Mouse (Mus musculus) limb, embryonic 11.5 days (tissue): ENCODE results near the gene Clpb. TPM values are rescaled to one million over a fixed set of nuclear protein-coding genes. Genes with fewer than 3 reads are reported as not detected.

Experiments used
- ATAC-seq: fragments of 200-750 bp; cut with Nextera tagmentation; 2 replicates; pipeline ENCODE4 v1.8.0; 2017; ENCODE audit warnings: low read depth; ENCODE audit not compliant: insufficient number of reproducible peaks, low FRiP score, low TSS enrichment
- DNase-seq: peaks from one replicate; pipeline ENCODE4 v3.0.0-alpha.2; 2015; ENCODE audit warnings: low spot score
- H3K27ac ChIP-seq: fragments of 300-500 bp; sonication (generic); replicated peaks from 2 replicates; pipeline ENCODE4 v1.5.1; 2014; ENCODE audit warnings: low read depth, mild to moderate bottlenecking, low read length
- H3K27me3 ChIP-seq: fragments of 300-500 bp; sonication (generic); 2 replicates; pipeline ENCODE4 v1.6.1; 2014; ENCODE audit warnings: mild to moderate bottlenecking, low read length, mixed read lengths; ENCODE audit not compliant: control insufficient read depth, insufficient read depth
- H3K36me3 ChIP-seq: fragments of 300-500 bp; sonication (generic); 2 replicates; pipeline ENCODE4 v1.6.1; 2014; ENCODE audit warnings: mild to moderate bottlenecking, low read length, moderate library complexity, mixed read lengths; ENCODE audit not compliant: control insufficient read depth, insufficient read depth
- H3K4me1 ChIP-seq: fragments of 300-500 bp; sonication (generic); 2 replicates; pipeline ENCODE4 v1.6.1; 2014; ENCODE audit warnings: low read length, mixed read lengths; ENCODE audit not compliant: control insufficient read depth, insufficient read depth
- H3K4me2 ChIP-seq: fragments of 300-500 bp; sonication (generic); 2 replicates; pipeline ENCODE4 v1.6.1; 2014; ENCODE audit warnings: low read depth, mild to moderate bottlenecking, moderate library complexity; ENCODE audit not compliant: severe bottlenecking
- H3K4me3 ChIP-seq: fragments of 300-500 bp; sonication (generic); 2 replicates; pipeline ENCODE4 v1.5.1; 2014; ENCODE audit warnings: low read depth, low read length
- H3K9ac ChIP-seq: fragments of 300-500 bp; sonication (generic); 2 replicates; pipeline ENCODE4 v1.6.1; 2014; ENCODE audit warnings: mild to moderate bottlenecking, low read length
- H3K9me3 ChIP-seq: fragments of 300-500 bp; sonication (generic); 2 replicates; pipeline ENCODE4 v1.6.1; 2016; ENCODE audit warnings: low read length; ENCODE audit not compliant: control insufficient read depth
- whole genome bisulfite sequencing: fragments of 180-500 bp; shearing (Covaris S2); extraction: QIAGEN DNeasy Blood & Tissue Kit; methylation state at CpG from one replicate; pipeline ENCODE4 v1.1.7; 2014; 5-methylcytosine and 5-hydroxymethylcytosine counted together
- polyA plus RNA-seq: library from polyadenylated mRNA; unstranded; fragments of >200 nt; fragmentation: Nextera tagmentation; extraction: Ambion mirVana; gene quantifications from 2 replicates; pipeline ENCODE4 v1.2.1, GENCODE M21; 2014

Clpb gene
- polyA plus RNA-seq, 1 experiment from 2014 or later, result 46.0 TPM

- H3K4me2 ChIP-seq, result no peak overlapping the region
- H3K27ac ChIP-seq, result no peak overlapping the region
- no peak overlapping the region for H3K4me3 ChIP-seq
- no peaks in the 10 kb centered on the region for H3K36me3 ChIP-seq
- H3K4me1 ChIP-seq, result 0 out of 2 replicates have a peak, but pooled peaks cover 2% of the 10 kb centered on the region
- H3K9me3 ChIP-seq, result no peaks in the 10 kb centered on the region
- DNase-seq (no peak), ATAC-seq (no peak)
- whole genome bisulfite sequencing, result 79% methylated on average over 3 of the region's 3 CpGs
- no peaks in the 10 kb centered on the region for H3K27me3 ChIP-seq
- H3K9ac ChIP-seq, result no peak overlapping the region
These were observed 17.5 kb downstream of the Clpb start for GRCm38 (mm10) chr7:101680961-101681360.

GRCm38 (mm10) chr7:101681565-101682071 is 18.2 kb downstream of the Clpb start:
- H3K27ac ChIP-seq, result no peak overlapping the region
- H3K4me2 ChIP-seq, result no peak overlapping the region
- no peaks in the 10 kb centered on the region for H3K27me3 ChIP-seq
- no peak overlapping the region for H3K4me3 ChIP-seq
- H3K4me1 ChIP-seq, result 0 out of 2 replicates have a peak, but pooled peaks cover 2% of the 10 kb centered on the region
- H3K36me3 ChIP-seq, result no peaks in the 10 kb centered on the region
- no peak overlapping the region for H3K9ac ChIP-seq
- ATAC-seq, result no peak
- H3K9me3 ChIP-seq, result no peaks in the 10 kb centered on the region
- no peak for DNase-seq
- 45% methylated on average over 6 of the region's 6 CpGs for WGBS

GRCm38 (mm10) chr7:101682886-101683285 is 19.5 kb downstream of the Clpb start:
- no peak overlapping the region for H3K27ac ChIP-seq
- no peaks in the 10 kb centered on the region for H3K9me3 ChIP-seq
- no peaks in the 10 kb centered on the region for H3K27me3 ChIP-seq
- no peak overlapping the region for H3K4me3 ChIP-seq
- no peak for DNase-seq
- H3K36me3 ChIP-seq, result no peaks in the 10 kb centered on the region; the same call in 1 of the 2 replicates
- no peak for ATAC-seq
- H3K4me1 ChIP-seq, result no peaks in the 10 kb centered on the region
- no peak overlapping the region for H3K4me2 ChIP-seq
- 73% methylated on average over 5 of the region's 5 CpGs for WGBS
- no peak overlapping the region for H3K9ac ChIP-seq

DNA sequence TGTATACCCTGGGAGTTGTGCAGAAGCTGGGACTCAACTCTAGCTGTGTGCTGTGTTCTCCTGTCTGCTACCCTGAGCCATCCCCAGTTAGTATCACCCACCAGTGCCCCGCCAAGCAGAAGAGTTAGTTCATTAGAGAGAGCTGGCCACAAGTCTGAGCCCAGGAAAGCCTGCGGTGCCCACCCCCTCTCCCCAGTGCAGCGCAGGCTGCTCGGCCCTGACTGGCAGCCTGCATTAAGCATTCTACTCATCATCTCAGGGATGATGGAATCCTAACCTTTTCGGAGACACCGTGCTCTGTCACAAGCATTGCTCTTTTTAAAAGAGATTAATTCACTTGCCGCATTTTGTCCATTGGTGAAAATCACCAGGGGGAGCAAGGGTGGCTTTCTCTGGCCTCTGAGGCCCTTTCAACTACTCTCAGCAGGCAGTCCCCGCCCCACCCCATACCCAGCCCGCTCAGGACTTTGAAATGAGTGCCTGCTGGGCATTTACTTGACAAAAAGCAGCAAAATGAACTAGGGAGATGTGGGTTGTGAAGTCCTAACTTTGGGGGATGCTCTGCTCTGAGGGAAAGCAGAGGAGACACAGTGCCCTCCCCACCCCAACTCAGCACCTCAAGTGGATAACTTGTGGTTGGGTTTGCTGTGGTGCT is 20.7 kb downstream of the Clpb start:
- H3K36me3 ChIP-seq, result no peaks in the 10 kb centered on the region; the same call in 1 of the 2 replicates
- no peak overlapping the region for H3K9ac ChIP-seq
- no peak for ATAC-seq
- no peak overlapping the region for H3K4me3 ChIP-seq
- 31% methylated on average over 9 of the region's 9 CpGs for WGBS
- H3K4me2 ChIP-seq, result no peak overlapping the region
- no peaks in the 10 kb centered on the region for H3K9me3 ChIP-seq
- no peaks in the 10 kb centered on the region for H3K4me1 ChIP-seq
- no peak for DNase-seq
- no peak overlapping the region for H3K27ac ChIP-seq
- no peaks in the 10 kb centered on the region for H3K27me3 ChIP-seq

DNA sequence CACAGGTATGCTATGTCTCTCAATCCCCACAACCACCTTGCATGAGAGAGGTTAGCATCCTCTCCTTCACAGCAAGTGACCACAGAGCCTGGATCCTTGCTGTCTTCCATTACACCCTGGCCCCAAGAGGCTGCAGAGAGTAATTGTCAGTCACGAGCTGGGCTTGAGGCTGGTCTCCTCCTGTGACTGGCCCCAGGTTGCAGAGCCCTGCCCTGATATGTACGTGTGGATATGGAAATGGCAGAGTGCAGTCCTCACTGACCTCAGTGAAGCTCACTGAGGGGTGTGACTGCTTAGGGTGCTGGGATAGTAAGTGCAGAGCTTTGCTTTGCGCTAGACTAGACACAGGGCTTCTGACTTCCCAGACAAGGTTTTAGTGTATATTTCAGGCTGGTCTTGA is 21.2 kb downstream of the Clpb start:
- DNase-seq (no peak), ATAC-seq (no peak)
- no peak overlapping the region for H3K9ac ChIP-seq
- no peak overlapping the region for H3K4me2 ChIP-seq
- no peak overlapping the region for H3K4me3 ChIP-seq
- 45% methylated on average over 3 of the region's 3 CpGs for WGBS
- no peaks in the 10 kb centered on the region for H3K27me3 ChIP-seq
- H3K9me3 ChIP-seq, result no peaks in the 10 kb centered on the region
- no peak overlapping the region for H3K27ac ChIP-seq
- H3K4me1 ChIP-seq, result no peaks in the 10 kb centered on the region
- H3K36me3 ChIP-seq, result no peaks in the 10 kb centered on the region; the same call in 1 of the 2 replicates

DNA sequence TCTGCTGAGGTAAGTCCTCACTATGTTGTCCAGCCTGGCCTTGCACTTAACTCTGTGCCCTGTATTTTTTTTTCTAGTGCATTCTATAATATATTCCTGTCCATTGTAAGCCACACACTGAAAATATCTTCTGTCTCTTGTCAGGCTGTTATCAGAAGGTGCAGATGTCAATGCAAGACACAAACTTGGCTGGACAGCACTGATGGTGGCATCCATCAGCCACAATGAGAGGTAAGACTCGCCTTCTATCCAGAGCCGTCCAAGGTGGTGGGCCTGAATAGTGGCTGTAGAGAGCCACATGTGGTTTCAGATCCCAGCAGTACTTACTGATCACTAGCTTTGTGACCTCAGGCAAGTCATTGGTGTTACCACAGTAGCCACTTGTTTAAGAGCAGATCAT is 23.7 kb downstream of the Clpb start:
- no peak overlapping the region for H3K9ac ChIP-seq
- H3K4me2 ChIP-seq, result no peak overlapping the region
- no peak overlapping the region for H3K27ac ChIP-seq
- DNase-seq (no peak), ATAC-seq (no peak)
- H3K27me3 ChIP-seq, result no peaks in the 10 kb centered on the region
- H3K4me3 ChIP-seq, result no peak overlapping the region
- 90% methylated on average over 2 of the region's 2 CpGs for WGBS
- H3K4me1 ChIP-seq, result no peaks in the 10 kb centered on the region
- no peaks in the 10 kb centered on the region for H3K9me3 ChIP-seq
- H3K36me3 ChIP-seq, result no peaks in the 10 kb centered on the region; the same call in 1 of the 2 replicates

GRCm38 (mm10) chr7:101690471-101690870 is 27.0 kb downstream of the Clpb start:
- DNase-seq (no peak), ATAC-seq (no peak)
- WGBS, result 76% methylated on average over 2 of the region's 2 CpGs
- Histone ChIP-seq H3K36me3 (no peaks in the 10 kb centered on the region; the same call in 1 of the 2 replicates), H3K27ac (no peak overlapping the region), H3K9ac (no peak overlapping the region), H3K27me3 (no peaks in the 10 kb centered on the region), H3K4me2 (no peak overlapping the region), H3K4me1 (no peaks in the 10 kb centered on the region), H3K4me3 (no peak overlapping the region), H3K9me3 (no peaks in the 10 kb centered on the region)

DNA sequence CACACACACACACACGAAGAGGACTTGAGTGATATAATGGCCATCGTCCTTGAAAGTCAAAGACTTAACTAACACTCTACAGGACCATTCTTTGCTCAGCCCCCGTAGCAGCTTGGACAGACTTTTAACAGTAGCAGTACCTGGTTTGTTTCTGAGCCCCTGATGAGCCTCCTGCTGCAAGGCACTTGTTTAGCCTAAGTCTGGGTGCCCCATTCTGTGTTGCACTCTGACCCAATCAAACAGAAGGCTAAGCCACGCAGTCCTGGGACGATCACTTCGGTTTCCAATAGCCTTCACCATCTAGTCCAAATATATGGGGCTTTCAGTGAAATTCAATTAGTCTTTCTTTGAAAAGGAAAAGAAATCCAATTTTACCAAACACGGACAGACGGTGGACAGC is 28.4 kb downstream of the Clpb start:
- 93% methylated on average over 8 of the region's 8 CpGs for WGBS
- no peaks in the 10 kb centered on the region for H3K4me1 ChIP-seq

More for the DNA sequence above, 28.4 kb downstream of the Clpb start:
- H3K9me3 ChIP-seq, result no peaks in the 10 kb centered on the region
- no peaks in the 10 kb centered on the region for H3K27me3 ChIP-seq
- no peak for ATAC-seq
- no peak overlapping the region for H3K9ac ChIP-seq
- no peak overlapping the region for H3K4me3 ChIP-seq
- H3K36me3 ChIP-seq, result no peaks in the 10 kb centered on the region; the same call in 1 of the 2 replicates
- DNase-seq, result no peak
- H3K4me2 ChIP-seq, result no peak overlapping the region
- H3K27ac ChIP-seq, result no peak overlapping the region
